Mouse (Mus musculus): ENCODE data around the gene Prr7. TPM values are rescaled to one million over a fixed set of nuclear protein-coding genes. Genes with fewer than 3 reads are reported as not detected.
A peak's percentile ranks its signal among the peaks of the same experiment; 100 is the strongest.

The Prr7 gene
- polyA plus RNA-seq, 1 experiment from 2014 or later: 0.53 TPM

DNA sequence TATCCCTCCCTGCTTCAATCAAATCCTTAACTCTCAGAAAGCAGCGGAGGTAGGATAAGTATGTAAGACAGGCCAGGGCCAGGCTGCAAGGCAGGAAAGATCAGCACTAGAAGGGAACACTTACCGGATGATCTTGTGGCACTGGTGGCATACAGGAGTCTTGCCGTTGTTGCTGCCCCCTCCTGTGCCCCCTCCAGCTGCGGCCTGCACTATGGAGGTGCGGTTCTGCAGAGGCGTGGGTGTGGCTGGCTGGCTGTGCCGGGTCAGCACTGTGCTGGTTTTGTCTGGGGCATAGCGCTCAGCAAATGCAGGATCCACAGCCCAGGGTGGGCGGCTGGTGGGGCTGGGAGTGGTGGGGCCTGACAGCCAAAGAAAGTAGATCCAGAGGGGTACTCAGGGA is 41.7 kb downstream of the Prr7 start:
- DNase-seq (no peak), ATAC-seq (ENCODE audit: insufficient read depth) (no peak)
- TF ChIP-seq CTCF (IDR thresholded peaks at IDR 0.05; ENCODE audit: low read depth): no peak
- no peaks in the 10 kb centered on the region for H3K9me3 ChIP-seq (ENCODE audit: low read depth, low read length)
- peaks cover 92% of the 10 kb centered on the region for H3K36me3 ChIP-seq (ENCODE audit: insufficient read depth)
- no peaks in the 10 kb centered on the region for H3K27me3 ChIP-seq (ENCODE audit: insufficient read depth, low read length)
- H3K9ac ChIP-seq: no peak overlapping the region
- H3K4me3 ChIP-seq (ENCODE audit: low read depth, low read length): no peak overlapping the region
- no peak overlapping the region for H3K4me2 ChIP-seq
- 87% methylated on average over 9 of the region's 9 CpGs for WGBS
- H3K4me1 ChIP-seq (ENCODE audit: insufficient read depth): peaks cover 7% of the 10 kb centered on the region
- H3K27ac ChIP-seq (ENCODE audit: low read depth): no peak overlapping the region

DNA sequence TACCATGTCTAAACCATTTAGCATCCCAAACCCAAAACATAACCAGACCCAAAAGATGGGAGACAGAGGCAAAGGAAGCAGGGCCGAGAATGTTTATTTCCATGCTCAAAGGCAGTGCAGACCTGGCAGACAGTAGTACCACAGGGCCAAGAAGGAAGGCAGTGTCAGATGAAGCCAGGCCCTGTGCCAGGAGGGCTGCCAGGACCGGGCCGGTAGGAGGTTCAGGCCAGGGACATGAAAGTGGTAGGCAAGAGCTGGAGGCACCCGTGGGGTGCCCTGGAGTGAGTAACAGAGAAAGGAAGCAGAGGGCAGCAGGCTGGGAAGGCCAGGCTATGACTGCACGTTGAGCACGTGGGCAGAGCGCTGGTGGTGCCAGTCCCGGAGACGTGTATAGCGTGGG is 42.6 kb downstream of the Prr7 start:
- Histone ChIP-seq H3K36me3 (ENCODE audit: insufficient read depth) (peaks cover 88% of the 10 kb centered on the region), H3K4me2 (no peak overlapping the region), H3K4me3 (ENCODE audit: low read depth, low read length) (no peak overlapping the region), H3K4me1 (ENCODE audit: insufficient read depth) (peaks cover 15% of the 10 kb centered on the region), H3K9me3 (ENCODE audit: low read depth, low read length) (no peaks in the 10 kb centered on the region), H3K27me3 (ENCODE audit: insufficient read depth, low read length) (no peaks in the 10 kb centered on the region), H3K27ac (ENCODE audit: low read depth) (no peak overlapping the region), H3K9ac (no peak overlapping the region)
- no peak for DNase-seq
- no peak for TF ChIP-seq CTCF (IDR thresholded peaks at IDR 0.05; ENCODE audit: low read depth)
- 90% methylated on average over 10 of the region's 10 CpGs for WGBS
- no peak for ATAC-seq (ENCODE audit: insufficient read depth)

DNA sequence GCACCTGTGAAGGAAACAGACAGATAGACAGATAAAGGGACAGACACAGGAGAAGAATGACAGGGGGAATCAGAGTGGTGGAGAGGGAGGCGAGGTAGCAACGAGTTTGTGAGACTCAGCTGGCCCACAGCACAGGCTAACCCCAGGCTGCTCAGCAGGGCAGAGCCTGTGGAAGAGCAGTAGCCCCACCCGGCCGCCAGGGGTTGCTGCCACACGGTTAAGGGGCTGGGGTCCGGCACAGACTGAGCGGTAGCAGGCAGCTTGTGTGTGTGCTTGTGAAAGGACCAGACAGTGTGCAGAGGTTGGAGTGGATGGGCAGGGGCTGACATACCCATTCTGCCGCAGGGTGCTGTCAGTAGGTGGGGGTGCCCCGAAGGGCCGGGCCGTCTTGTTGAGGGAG is 43.8 kb downstream of the Prr7 start:
- WGBS: 61% methylated on average over 11 of the region's 11 CpGs
- H3K27ac ChIP-seq (ENCODE audit: low read depth): no peak overlapping the region
- H3K4me1 ChIP-seq (ENCODE audit: insufficient read depth): peaks cover 21% of the 10 kb centered on the region
- H3K36me3 ChIP-seq (ENCODE audit: insufficient read depth): peaks cover 81% of the 10 kb centered on the region
- no peak overlapping the region for H3K4me3 ChIP-seq (ENCODE audit: low read depth, low read length)
- H3K4me2 ChIP-seq: no peak overlapping the region
- DNase-seq (no peak), ATAC-seq (ENCODE audit: insufficient read depth) (no peak)
- no peaks in the 10 kb centered on the region for H3K9me3 ChIP-seq (ENCODE audit: low read depth, low read length)
- peak; percentile 44 for TF ChIP-seq CTCF (IDR thresholded peaks at IDR 0.05; ENCODE audit: low read depth)
- H3K9ac ChIP-seq: no peak overlapping the region
- no peaks in the 10 kb centered on the region for H3K27me3 ChIP-seq (ENCODE audit: insufficient read depth, low read length)

DNA sequence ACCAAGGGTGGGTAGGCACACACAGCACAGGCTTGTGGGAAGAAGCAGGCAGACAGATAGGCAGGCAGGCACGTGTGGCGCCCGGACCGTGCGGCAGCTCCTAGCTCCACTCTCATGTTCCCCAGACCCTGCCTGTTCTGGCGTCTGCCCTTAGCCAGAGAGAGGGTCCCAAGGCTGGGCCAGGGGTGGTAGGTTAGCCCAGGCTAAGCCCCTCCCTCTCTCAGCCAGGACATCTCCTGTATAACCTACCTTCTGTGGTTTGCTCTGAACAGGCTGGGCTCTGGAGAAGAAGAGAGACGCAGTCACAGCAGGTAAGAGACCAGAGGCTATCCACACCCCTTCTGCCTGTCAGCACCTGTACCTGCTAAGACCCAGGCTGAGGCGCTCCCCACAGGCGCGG is 44.5 kb downstream of the Prr7 start:
- 96% methylated on average over 10 of the region's 10 CpGs for WGBS
- Histone ChIP-seq H3K4me3 (ENCODE audit: low read depth, low read length) (no peak overlapping the region), H3K4me1 (ENCODE audit: insufficient read depth) (peaks cover 21% of the 10 kb centered on the region), H3K27me3 (ENCODE audit: insufficient read depth, low read length) (no peaks in the 10 kb centered on the region), H3K9ac (no peak overlapping the region; the same call in 1 of the 2 replicates), H3K9me3 (ENCODE audit: low read depth, low read length) (no peaks in the 10 kb centered on the region), H3K27ac (ENCODE audit: low read depth) (no peak overlapping the region), H3K4me2 (no peak overlapping the region), H3K36me3 (ENCODE audit: insufficient read depth) (peaks cover 75% of the 10 kb centered on the region)
- no peak for TF ChIP-seq CTCF (IDR thresholded peaks at IDR 0.05; ENCODE audit: low read depth)
- no peak for DNase-seq
- no peak for ATAC-seq (ENCODE audit: insufficient read depth)

DNA sequence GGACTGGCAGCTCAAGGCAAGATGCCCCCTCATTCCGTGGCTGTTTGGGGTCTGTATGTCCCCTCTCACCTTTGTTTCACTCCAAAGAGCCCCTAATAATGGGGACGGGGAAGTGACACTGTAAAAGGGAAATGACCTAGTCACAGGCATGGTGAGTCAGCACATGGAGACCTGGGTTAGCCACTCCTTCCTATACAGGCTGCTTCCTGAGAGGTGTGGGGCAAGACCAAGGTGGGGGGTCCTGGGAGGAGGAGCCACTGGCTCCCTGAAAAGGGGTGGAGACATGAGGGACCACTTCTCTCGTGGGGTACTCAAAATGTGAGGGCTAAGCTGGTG is 46.2 kb downstream of the Prr7 start:
- WGBS: 27% methylated on average over 3 of the region's 3 CpGs
- no peak for DNase-seq

DNA sequence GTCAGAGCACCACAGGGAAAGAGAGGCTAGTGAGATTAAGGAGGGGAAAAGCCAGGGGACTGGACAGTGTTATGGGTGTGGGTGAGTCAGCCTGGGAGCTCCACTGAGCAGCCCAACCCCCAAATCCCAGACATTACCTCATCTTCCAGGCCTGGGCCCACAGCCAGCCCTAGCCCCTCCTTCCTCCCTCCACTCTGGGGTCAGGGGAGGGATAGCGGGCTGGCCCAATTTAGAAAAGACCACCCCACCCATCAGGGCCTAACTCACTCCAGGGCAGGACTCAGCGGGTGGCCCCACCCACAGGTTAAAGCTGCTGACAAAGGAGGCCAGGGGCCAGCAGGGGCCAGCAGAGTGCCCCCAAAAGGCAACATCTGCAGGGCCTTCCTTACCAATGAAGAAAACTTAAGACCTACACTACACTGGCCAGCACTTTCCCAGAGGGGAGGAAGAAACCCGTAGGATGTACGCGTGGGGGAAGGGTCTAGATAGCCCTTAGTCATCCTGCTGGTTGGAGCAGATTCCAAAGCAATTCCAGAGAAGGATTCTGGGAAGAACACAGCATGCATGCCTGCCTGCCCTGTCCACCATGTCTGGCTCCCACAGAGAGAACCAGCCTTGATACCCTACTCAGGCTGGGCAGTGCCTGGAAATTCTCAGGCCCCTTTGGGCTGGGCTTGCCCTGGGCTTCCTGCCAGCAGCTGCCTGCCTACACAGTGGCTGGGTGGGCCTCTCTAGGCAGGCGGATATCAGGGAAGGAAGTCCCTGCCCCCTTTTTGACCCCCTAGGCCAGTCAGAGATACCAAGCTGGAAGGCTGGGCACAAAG is 46.8 kb downstream of the Prr7 start:
- TF ChIP-seq CTCF (IDR thresholded peaks at IDR 0.05; ENCODE audit: low read depth): peak; percentile 43
- WGBS: 4% methylated on average over 6 of the region's 6 CpGs
- no peaks in the 10 kb centered on the region for H3K9me3 ChIP-seq (ENCODE audit: low read depth, low read length)
- ATAC-seq (ENCODE audit: insufficient read depth) (peak; percentile 81), DNase-seq (peak; percentile 96)
- H3K27me3 ChIP-seq (ENCODE audit: insufficient read depth, low read length): no peaks in the 10 kb centered on the region
- H3K9ac ChIP-seq: peak overlapping the region; percentile 10; the same call in 1 of the 2 replicates
- peak overlapping the region; percentile 91 for H3K4me2 ChIP-seq
- peak overlapping the region; percentile 77 for H3K4me3 ChIP-seq (ENCODE audit: low read depth, low read length)
- H3K36me3 ChIP-seq (ENCODE audit: insufficient read depth): peaks cover 52% of the 10 kb centered on the region
- H3K27ac ChIP-seq (ENCODE audit: low read depth): peak overlapping the region; percentile 88
- H3K4me1 ChIP-seq (ENCODE audit: insufficient read depth): peaks cover 21% of the 10 kb centered on the region

More for the DNA sequence above, 46.2 kb downstream of the Prr7 start:
- no peak overlapping the region for H3K9ac ChIP-seq
- H3K36me3 ChIP-seq (ENCODE audit: insufficient read depth): peaks cover 58% of the 10 kb centered on the region
- peak; percentile 11; the same call in 1 of the 2 replicates for ATAC-seq (ENCODE audit: insufficient read depth)
- peak overlapping the region; percentile 91 for H3K4me2 ChIP-seq
- no peaks in the 10 kb centered on the region for H3K9me3 ChIP-seq (ENCODE audit: low read depth, low read length)
- peak overlapping the region; percentile 88 for H3K27ac ChIP-seq (ENCODE audit: low read depth)
- no peak for TF ChIP-seq CTCF (IDR thresholded peaks at IDR 0.05; ENCODE audit: low read depth)
- no peaks in the 10 kb centered on the region for H3K27me3 ChIP-seq (ENCODE audit: insufficient read depth, low read length)
- peak overlapping the region; percentile 77 for H3K4me3 ChIP-seq (ENCODE audit: low read depth, low read length)
- H3K4me1 ChIP-seq (ENCODE audit: insufficient read depth): peaks cover 21% of the 10 kb centered on the region

DNA sequence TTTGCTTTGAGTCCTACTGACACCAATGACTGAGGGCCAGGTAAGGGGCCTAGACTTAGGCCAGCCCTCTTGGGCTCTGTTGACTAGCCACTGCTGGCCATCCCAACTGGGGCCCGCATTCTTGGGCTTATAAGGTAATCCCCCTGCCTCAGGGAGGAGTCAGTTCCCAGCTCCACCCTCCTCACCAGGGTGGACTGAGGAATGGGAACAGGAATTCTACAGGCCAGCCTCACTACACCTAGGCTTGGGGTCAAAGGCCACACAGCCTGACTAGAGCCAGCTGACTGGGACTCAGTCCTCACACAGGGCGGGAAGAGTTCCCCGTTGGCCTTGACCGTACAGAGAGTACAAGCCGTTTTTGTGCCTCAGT is 47.4 kb downstream of the Prr7 start:
- no peak for TF ChIP-seq CTCF (IDR thresholded peaks at IDR 0.05; ENCODE audit: low read depth)
- H3K27me3 ChIP-seq (ENCODE audit: insufficient read depth, low read length): no peaks in the 10 kb centered on the region
- H3K9ac ChIP-seq: peak overlapping the region; percentile 80; the same call in 1 of the 2 replicates
- DNase-seq: no peak
- ATAC-seq (ENCODE audit: insufficient read depth): no peak
- H3K4me1 ChIP-seq (ENCODE audit: insufficient read depth): peaks cover 21% of the 10 kb centered on the region
- no peaks in the 10 kb centered on the region for H3K9me3 ChIP-seq (ENCODE audit: low read depth, low read length)
- peak overlapping the region; percentile 77 for H3K4me3 ChIP-seq (ENCODE audit: low read depth, low read length)
- peaks cover 46% of the 10 kb centered on the region for H3K36me3 ChIP-seq (ENCODE audit: insufficient read depth)
- H3K27ac ChIP-seq (ENCODE audit: low read depth): peak overlapping the region; percentile 88
- H3K4me2 ChIP-seq: peak overlapping the region; percentile 91
- WGBS: 8% methylated on average over 5 of the region's 5 CpGs
